Mouse (Mus musculus): ENCODE data around the gene Xlr5a. TPM values are rescaled to one million over a fixed set of nuclear protein-coding genes. Genes with fewer than 3 reads are reported as not detected.
"Not testable (repeated sequence)": the region's sequence is repeated elsewhere in the genome, so short reads cannot be mapped to it uniquely, and the experiment has no call there.

Gene Xlr5a
- not detected in 2 replicates for polyA plus RNA-seq (2012; rRNA removed)

GRCm38 (mm10) chrX:73292876-73293275 is at the start of gene Xlr5a, which contains the start of gene Xlr5c:
Gene Xlr5a (minus strand): TSS chrX:73292976.
Gene Xlr5c (minus strand): TSS chrX:73292976.
- not testable (repeated sequence) for DNase-seq (ENCODE audit: low read depth)

GRCm38 (mm10) chrX:73342483-73342895 is 49.7 kb upstream of the Xlr5a start, which contains the start of gene Zfp275:
Gene Zfp275 (plus strand): TSS chrX:73342621.
- DNase-seq (ENCODE audit: low read depth) = no peak

- no peak for DNase-seq (ENCODE audit: low read depth)
Measured at GRCm38 (mm10) chrX:73342068-73342467, 49.3 kb upstream of the Xlr5a start.

- DNase-seq (ENCODE audit: low read depth) = no peak
Measured at GRCm38 (mm10) chrX:73341473-73341872, 48.7 kb upstream of the Xlr5a start.

GRCm38 (mm10) chrX:73336740-73337139 is 44.0 kb upstream of the Xlr5a start, which contains the start of gene Gm45015:
Gene Gm45015 (minus strand): TSS chrX:73336840.
- DNase-seq (ENCODE audit: low read depth) = no peak

- DNase-seq (ENCODE audit: low read depth) = no peak
Measured at GRCm38 (mm10) chrX:73333548-73333947, 40.8 kb upstream of the Xlr5a start.

GRCm38 (mm10) chrX:73327215-73327614 is 34.4 kb upstream of the Xlr5a start:
- DNase-seq (ENCODE audit: low read depth) = no peak

- DNase-seq (ENCODE audit: low read depth) = no peak
Measured at GRCm38 (mm10) chrX:73321029-73321428, 28.3 kb upstream of the Xlr5a start.

- DNase-seq (ENCODE audit: low read depth) = no peak
Measured at GRCm38 (mm10) chrX:73312522-73312921, 19.7 kb upstream of the Xlr5a start.

GRCm38 (mm10) chrX:73295745-73296144 is 3.0 kb upstream of the Xlr5a start:
- DNase-seq (ENCODE audit: low read depth) = not testable (repeated sequence)

GRCm38 (mm10) chrX:73265270-73265669 is 27.5 kb downstream of the Xlr5a start, which contains the start of gene Xlr3c:
Gene Xlr3c (minus strand): TSS chrX:73265390.
- DNase-seq (ENCODE audit: low read depth) = not testable (repeated sequence)

- DNase-seq (ENCODE audit: low read depth) = not testable (repeated sequence)
Measured at GRCm38 (mm10) chrX:73262428-73262827, 30.3 kb downstream of the Xlr5a start.

- DNase-seq (ENCODE audit: low read depth) = not testable (repeated sequence)
Measured at GRCm38 (mm10) chrX:73242821-73243325, 49.9 kb downstream of the Xlr5a start, which contains the start of gene Xlr4c. Gene Xlr4c (minus strand): TSS chrX:73243130.

GRCm38 (mm10) chrX:73229288-73229687 is 63.5 kb downstream of the Xlr5a start:
- no peak for DNase-seq (ENCODE audit: low read depth)

- DNase-seq (ENCODE audit: low read depth) = no peak
Measured at GRCm38 (mm10) chrX:73228606-73229214, 64.1 kb downstream of the Xlr5a start.

GRCm38 (mm10) chrX:73227914-73228605 is 64.7 kb downstream of the Xlr5a start, which contains the start of gene F8a:
Gene F8a (plus strand): TSS chrX:73228291.
- no peak for DNase-seq (ENCODE audit: low read depth)

GRCm38 (mm10) chrX:73225365-73225764 is 67.4 kb downstream of the Xlr5a start:
- no peak for DNase-seq (ENCODE audit: low read depth)

- DNase-seq (ENCODE audit: low read depth) = not testable (repeated sequence)
Measured at GRCm38 (mm10) chrX:73213819-73214564, 78.8 kb downstream of the Xlr5a start, which contains the start of gene Xlr4b. Gene Xlr4b (plus strand): TSS chrX:73214333.

- not testable (repeated sequence) for DNase-seq (ENCODE audit: low read depth)
Measured at GRCm38 (mm10) chrX:73191934-73192333, 100.8 kb downstream of the Xlr5a start, which contains the start of gene Xlr3b. Gene Xlr3b (plus strand): TSS chrX:73192207.

- DNase-seq (ENCODE audit: low read depth) = not testable (repeated sequence)
Measured at GRCm38 (mm10) chrX:73176889-73177288, 115.9 kb downstream of the Xlr5a start, which contains the start of gene Spin2d. Gene Spin2d (minus strand): TSS chrX:73176989.

GRCm38 (mm10) chrX:73149350-73149749 is 143.4 kb downstream of the Xlr5a start, which contains the start of gene DXBay18:
Gene DXBay18 (minus strand): TSS chrX:73149450.
- not testable (repeated sequence) for DNase-seq (ENCODE audit: low read depth)

Measured in gonadal fat pad, adult 2 months (tissue).